Mouse (Mus musculus) erythroblast, embryonic 14.5 days (primary cell): ENCODE data around the gene Pde4d.

Source experiments
- GATA1 ChIP-seq: IDR thresholded peaks from 2 replicates; pipeline ENCODE4 v1.6.1; 2012; ENCODE audit warnings: low read length, inconsistent platforms, mixed read lengths
- TAL1 ChIP-seq: IDR thresholded peaks from 3 replicates; pipeline ENCODE4 v1.6.1; 2012; ENCODE audit warnings: low read length, inconsistent platforms, mixed read lengths

GRCm38 (mm10) chr13:109722237-109723119 lies 1272.7 kb downstream of the Pde4d start:
- TF ChIP-seq GATA1: no peak
- TF ChIP-seq TAL1: no peak
